Mouse (Mus musculus) liver, adult 2 months (tissue): ENCODE results near the gene Ush1g.

ENCODE experiments used
- CTCF ChIP-seq: fragments of 200-500 bp; IDR thresholded peaks from 2 replicates; pipeline ENCODE4 v1.5.1; 2011; ENCODE audit warnings: low read depth, low read length, control low read depth
- POLR2A ChIP-seq: fragments of 200-500 bp; IDR thresholded peaks from 2 replicates; pipeline ENCODE4 v1.6.1; 2011; ENCODE audit warnings: low read length, control low read depth; ENCODE audit not compliant: insufficient read depth; ENCODE audit errors: extremely low read depth

DNA sequence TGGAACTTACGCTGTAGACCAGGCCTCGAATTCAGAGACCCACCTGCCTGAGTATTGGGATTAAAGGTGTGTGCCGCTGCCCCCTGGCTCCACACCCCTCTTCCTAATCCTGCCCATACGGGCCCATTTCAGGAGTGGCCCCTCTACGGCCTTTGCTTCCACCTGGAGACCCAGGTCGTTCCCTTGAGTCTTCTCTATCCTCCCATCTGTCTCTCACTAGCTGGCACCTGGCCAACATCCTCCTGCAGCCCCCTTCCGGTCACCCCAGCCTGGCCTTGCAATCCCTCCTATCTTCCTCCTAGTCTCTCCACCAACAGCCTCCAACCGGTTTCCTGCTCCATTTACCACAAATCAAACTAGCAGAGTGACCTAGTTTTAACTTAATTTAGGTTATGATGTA is 32.0 kb downstream of the Ush1g start:
- TF ChIP-seq CTCF (no peak), POLR2A (no peak)
